Mouse (Mus musculus): ENCODE measurements at regions not wholly inside any gene's neighbourhood (a gene's known extent, or its start where the extent isn't known, plus 50 kb on each side); places are given as distances from the start of the nearest gene placed in this dataset.

DNA sequence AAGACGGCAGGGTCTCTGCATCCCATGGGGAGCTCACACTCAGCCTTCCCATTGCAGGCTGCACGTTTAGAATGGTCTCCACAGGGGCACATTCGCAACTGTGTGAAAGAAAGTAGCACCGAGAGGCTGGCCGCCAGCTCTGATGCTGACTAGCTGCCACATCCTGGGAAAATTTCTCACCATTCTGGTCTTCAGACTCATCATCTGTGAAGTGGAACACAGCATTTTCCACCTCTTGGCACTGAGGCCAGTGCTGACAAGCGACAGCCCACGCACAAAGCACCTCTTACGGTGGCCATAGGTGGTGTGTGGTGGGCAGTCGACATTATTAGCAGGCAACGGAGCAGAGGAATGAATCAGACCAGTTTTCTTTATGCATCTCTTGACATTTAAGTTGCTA, 74.0 kb upstream of the Hdac4 start:
- no peaks in the 10 kb centered on the region for H3K27me3 ChIP-seq (ENCODE audit: control insufficient read depth, insufficient read depth, low read length)
- no peaks in the 10 kb centered on the region for H3K36me3 ChIP-seq (ENCODE audit: control insufficient read depth, insufficient read depth, low read length)
- H3K4me3 ChIP-seq (ENCODE audit: control insufficient read depth, insufficient read depth, low read length): no peak overlapping the region
- H3K27ac ChIP-seq (ENCODE audit: control insufficient read depth, insufficient read depth, low read length): no peak overlapping the region
- WGBS: 88% methylated on average over 10 of the region's 10 CpGs
- TF ChIP-seq POLR2A (IDR thresholded peaks at IDR 0.05; ENCODE audit: control insufficient read depth, extremely low read depth, insufficient read depth, low read length, poor library complexity): no peak
- no peak for TF ChIP-seq CTCF (IDR thresholded peaks at IDR 0.05; ENCODE audit: borderline replicate concordance, control insufficient read depth, extremely low read depth, insufficient read depth, low read length, poor library complexity)
- no peak for DNase-seq
- peaks cover 10% of the 10 kb centered on the region for H3K4me1 ChIP-seq (replicated peaks; ENCODE audit: control insufficient read depth, insufficient read depth, low read length)

DNA sequence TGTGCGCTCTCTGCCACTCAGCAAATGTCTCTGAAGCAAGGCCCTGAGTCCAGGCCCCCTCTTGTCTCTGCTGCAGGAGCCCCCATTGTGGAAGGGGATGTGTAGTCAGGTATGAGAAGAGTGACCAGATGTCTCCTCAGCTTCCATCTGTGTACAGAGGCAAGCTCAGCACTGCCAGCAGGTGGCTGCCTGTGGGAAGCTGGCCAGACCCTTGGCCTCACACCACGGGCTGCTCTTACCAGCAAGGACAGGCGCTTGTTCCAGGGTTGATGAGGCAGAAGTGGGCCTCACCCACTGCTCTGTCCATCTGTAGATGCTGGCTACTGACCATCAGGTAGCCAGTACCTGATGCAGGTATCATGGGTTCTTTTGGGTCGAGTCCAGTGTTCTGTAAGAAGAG, 69.4 kb upstream of the Hdac4 start:
- TF ChIP-seq CTCF (IDR thresholded peaks at IDR 0.05; ENCODE audit: borderline replicate concordance, control insufficient read depth, extremely low read depth, insufficient read depth, low read length, poor library complexity): no peak
- no peak for TF ChIP-seq POLR2A (IDR thresholded peaks at IDR 0.05; ENCODE audit: control insufficient read depth, extremely low read depth, insufficient read depth, low read length, poor library complexity)
- Histone ChIP-seq H3K4me3 (ENCODE audit: control insufficient read depth, insufficient read depth, low read length) (no peak overlapping the region), H3K36me3 (ENCODE audit: control insufficient read depth, insufficient read depth, low read length) (no peaks in the 10 kb centered on the region), H3K4me1 (replicated peaks; ENCODE audit: control insufficient read depth, insufficient read depth, low read length) (peaks cover 10% of the 10 kb centered on the region), H3K27ac (ENCODE audit: control insufficient read depth, insufficient read depth, low read length) (no peak overlapping the region), H3K27me3 (ENCODE audit: control insufficient read depth, insufficient read depth, low read length) (no peaks in the 10 kb centered on the region)
- WGBS: 73% methylated on average over 4 of the region's 4 CpGs
- DNase-seq: no peak

DNA sequence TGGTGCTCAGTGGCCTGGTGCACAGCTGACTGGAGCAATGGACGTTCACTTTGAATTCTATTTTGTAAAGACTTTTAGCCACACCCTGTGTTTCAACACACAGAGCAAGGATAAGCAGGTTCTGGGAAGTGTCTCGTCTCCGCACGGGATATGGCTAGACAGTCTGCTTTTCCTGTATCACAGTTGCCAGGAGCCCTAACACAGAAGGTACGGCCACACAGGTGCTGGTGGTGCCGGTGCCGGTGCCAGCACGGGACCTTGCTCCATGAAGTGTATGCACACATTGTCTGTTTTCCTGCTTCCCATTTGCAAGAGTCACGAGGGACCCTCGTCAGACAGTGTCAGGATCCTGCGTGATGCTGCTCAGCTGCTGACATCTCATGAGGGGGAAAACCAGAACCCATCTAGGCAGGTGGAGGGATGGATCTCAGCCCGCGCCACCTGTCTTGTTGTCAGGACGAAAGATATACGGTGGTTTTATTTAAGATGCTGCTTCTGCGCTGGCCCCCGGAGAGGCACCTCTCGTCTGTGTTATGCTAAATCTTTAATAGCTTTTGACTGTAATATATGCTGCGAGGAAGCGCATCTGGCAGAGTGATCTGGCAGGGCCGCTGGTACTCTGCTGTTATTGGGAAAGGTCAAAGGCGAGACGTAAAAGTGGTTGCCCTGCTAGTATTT, 64.4 kb upstream of the Hdac4 start:
- TF ChIP-seq CTCF (IDR thresholded peaks at IDR 0.05; ENCODE audit: borderline replicate concordance, control insufficient read depth, extremely low read depth, insufficient read depth, low read length, poor library complexity) (no peak), POLR2A (IDR thresholded peaks at IDR 0.05; ENCODE audit: control insufficient read depth, extremely low read depth, insufficient read depth, low read length, poor library complexity) (no peak)
- H3K4me3 ChIP-seq (ENCODE audit: control insufficient read depth, insufficient read depth, low read length): no peak overlapping the region
- WGBS: 94% methylated on average over 23 of the region's 23 CpGs
- no peaks in the 10 kb centered on the region for H3K36me3 ChIP-seq (ENCODE audit: control insufficient read depth, insufficient read depth, low read length)
- H3K27me3 ChIP-seq (ENCODE audit: control insufficient read depth, insufficient read depth, low read length): no peaks in the 10 kb centered on the region
- peaks cover 3% of the 10 kb centered on the region for H3K4me1 ChIP-seq (replicated peaks; ENCODE audit: control insufficient read depth, insufficient read depth, low read length)
- H3K27ac ChIP-seq (ENCODE audit: control insufficient read depth, insufficient read depth, low read length): no peak overlapping the region
- no peak for DNase-seq

DNA sequence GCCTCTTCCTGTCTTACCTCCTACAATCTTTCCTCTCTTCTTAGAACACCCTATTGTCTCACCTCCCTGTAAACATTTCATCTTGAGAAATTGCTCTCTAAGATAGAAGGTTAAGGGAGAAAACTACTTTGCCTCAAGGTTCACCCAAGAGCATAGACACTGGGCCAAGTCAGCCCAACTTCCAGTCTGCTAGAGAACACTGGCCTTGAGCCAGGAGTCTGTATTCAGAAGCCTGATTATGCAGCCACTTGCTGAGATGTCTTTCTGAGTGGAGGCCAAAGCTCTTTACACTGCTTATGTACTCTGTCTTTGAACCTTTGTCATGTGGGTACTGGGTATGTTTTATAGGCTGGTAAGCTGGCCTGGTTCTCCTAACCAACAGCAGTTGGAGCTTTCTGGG, 62.5 kb upstream of the Hdac4 start:
- H3K36me3 ChIP-seq (ENCODE audit: control insufficient read depth, insufficient read depth, low read length): no peaks in the 10 kb centered on the region
- H3K27me3 ChIP-seq (ENCODE audit: control insufficient read depth, insufficient read depth, low read length): no peaks in the 10 kb centered on the region
- TF ChIP-seq CTCF (IDR thresholded peaks at IDR 0.05; ENCODE audit: borderline replicate concordance, control insufficient read depth, extremely low read depth, insufficient read depth, low read length, poor library complexity) (no peak), POLR2A (IDR thresholded peaks at IDR 0.05; ENCODE audit: control insufficient read depth, extremely low read depth, insufficient read depth, low read length, poor library complexity) (no peak)
- no peaks in the 10 kb centered on the region for H3K4me1 ChIP-seq (replicated peaks; ENCODE audit: control insufficient read depth, insufficient read depth, low read length)
- no peak overlapping the region for H3K4me3 ChIP-seq (ENCODE audit: control insufficient read depth, insufficient read depth, low read length)
- DNase-seq: no peak
- no peak overlapping the region for H3K27ac ChIP-seq (ENCODE audit: control insufficient read depth, insufficient read depth, low read length)

DNA sequence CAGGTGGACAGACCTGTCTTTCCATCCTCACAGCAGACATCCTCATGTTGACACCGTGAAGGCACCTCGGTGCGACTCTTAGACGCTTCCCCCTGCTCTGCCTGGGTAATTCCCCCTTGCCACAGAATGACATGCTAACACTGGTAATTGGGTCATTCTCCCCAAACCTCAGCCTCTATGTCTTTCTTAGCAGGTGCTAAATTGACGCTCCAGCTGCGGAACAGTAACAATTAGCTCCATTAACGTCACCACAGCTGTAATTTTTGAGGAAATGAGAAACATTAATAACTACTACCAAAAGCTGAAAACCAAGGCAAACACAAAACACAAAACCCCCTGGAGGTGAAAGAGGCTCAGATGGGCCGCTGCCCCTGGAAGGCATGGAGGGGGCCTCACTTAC, 57.6 kb upstream of the Hdac4 start:
- TF ChIP-seq POLR2A (IDR thresholded peaks at IDR 0.05; ENCODE audit: control insufficient read depth, extremely low read depth, insufficient read depth, low read length, poor library complexity): no peak
- TF ChIP-seq CTCF (IDR thresholded peaks at IDR 0.05; ENCODE audit: borderline replicate concordance, control insufficient read depth, extremely low read depth, insufficient read depth, low read length, poor library complexity): no peak
- no peak overlapping the region for H3K4me3 ChIP-seq (ENCODE audit: control insufficient read depth, insufficient read depth, low read length)
- H3K27ac ChIP-seq (ENCODE audit: control insufficient read depth, insufficient read depth, low read length): no peak overlapping the region
- peaks cover 2% of the 10 kb centered on the region; the same call in 1 of the 2 replicates for H3K4me1 ChIP-seq (replicated peaks; ENCODE audit: control insufficient read depth, insufficient read depth, low read length)
- 95% methylated on average over 8 of the region's 8 CpGs for WGBS
- H3K36me3 ChIP-seq (ENCODE audit: control insufficient read depth, insufficient read depth, low read length): no peaks in the 10 kb centered on the region
- H3K27me3 ChIP-seq (ENCODE audit: control insufficient read depth, insufficient read depth, low read length): no peaks in the 10 kb centered on the region
- DNase-seq: no peak

DNA sequence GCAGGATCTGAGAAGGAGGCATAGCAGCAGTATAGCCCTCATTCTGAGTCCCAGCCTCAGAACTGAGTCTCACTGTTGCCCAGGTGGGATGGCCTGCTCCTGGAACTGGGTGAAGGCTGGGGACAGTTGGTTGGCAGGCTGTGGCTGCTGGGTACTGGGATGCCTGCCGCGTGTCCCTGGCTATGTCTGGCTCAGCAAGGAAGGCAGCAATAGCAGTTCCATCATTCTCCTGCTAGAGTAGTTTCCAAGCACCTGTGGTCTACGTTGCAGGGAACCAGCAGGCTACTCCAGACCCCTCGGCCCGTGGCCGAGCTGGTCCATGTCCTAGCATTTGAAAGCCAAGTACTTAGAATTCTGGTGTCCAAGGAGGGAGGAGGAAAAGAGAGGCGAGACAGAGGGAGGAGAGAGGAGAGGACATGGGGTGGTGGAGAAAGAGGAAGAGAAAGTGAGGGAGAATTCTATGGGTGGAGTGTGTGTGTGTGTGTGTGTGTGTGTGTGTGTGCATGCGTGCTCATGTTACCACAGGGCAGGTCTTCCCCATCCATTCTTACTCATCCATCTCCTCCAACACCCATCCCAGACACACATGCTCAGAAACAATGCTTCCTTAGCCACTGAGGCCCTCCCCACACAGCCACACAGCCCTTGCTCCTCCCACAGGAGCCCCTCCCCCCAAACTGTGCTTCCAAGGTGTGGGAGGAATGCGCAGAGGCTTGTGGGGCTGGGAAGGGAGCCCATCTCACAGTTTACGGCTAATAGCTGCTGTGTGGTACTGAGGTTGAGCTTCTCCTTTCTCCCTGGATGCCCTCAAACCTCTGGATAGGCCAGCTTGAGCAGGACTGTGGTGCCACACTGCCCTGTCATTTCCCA, 55.3 kb upstream of the Hdac4 start:
- WGBS: 82% methylated on average over 10 of the region's 10 CpGs
- Histone ChIP-seq H3K36me3 (ENCODE audit: control insufficient read depth, insufficient read depth, low read length) (no peaks in the 10 kb centered on the region), H3K27me3 (ENCODE audit: control insufficient read depth, insufficient read depth, low read length) (no peaks in the 10 kb centered on the region), H3K27ac (ENCODE audit: control insufficient read depth, insufficient read depth, low read length) (no peak overlapping the region), H3K4me3 (ENCODE audit: control insufficient read depth, insufficient read depth, low read length) (no peak overlapping the region), H3K4me1 (replicated peaks; ENCODE audit: control insufficient read depth, insufficient read depth, low read length) (peaks cover 2% of the 10 kb centered on the region; the same call in 1 of the 2 replicates)
- TF ChIP-seq CTCF (IDR thresholded peaks at IDR 0.05; ENCODE audit: borderline replicate concordance, control insufficient read depth, extremely low read depth, insufficient read depth, low read length, poor library complexity): no peak
- TF ChIP-seq POLR2A (IDR thresholded peaks at IDR 0.05; ENCODE audit: control insufficient read depth, extremely low read depth, insufficient read depth, low read length, poor library complexity): no peak
- DNase-seq: no peak

All from thymus, adult 2 months (tissue).